In the genomic region with DNA sequence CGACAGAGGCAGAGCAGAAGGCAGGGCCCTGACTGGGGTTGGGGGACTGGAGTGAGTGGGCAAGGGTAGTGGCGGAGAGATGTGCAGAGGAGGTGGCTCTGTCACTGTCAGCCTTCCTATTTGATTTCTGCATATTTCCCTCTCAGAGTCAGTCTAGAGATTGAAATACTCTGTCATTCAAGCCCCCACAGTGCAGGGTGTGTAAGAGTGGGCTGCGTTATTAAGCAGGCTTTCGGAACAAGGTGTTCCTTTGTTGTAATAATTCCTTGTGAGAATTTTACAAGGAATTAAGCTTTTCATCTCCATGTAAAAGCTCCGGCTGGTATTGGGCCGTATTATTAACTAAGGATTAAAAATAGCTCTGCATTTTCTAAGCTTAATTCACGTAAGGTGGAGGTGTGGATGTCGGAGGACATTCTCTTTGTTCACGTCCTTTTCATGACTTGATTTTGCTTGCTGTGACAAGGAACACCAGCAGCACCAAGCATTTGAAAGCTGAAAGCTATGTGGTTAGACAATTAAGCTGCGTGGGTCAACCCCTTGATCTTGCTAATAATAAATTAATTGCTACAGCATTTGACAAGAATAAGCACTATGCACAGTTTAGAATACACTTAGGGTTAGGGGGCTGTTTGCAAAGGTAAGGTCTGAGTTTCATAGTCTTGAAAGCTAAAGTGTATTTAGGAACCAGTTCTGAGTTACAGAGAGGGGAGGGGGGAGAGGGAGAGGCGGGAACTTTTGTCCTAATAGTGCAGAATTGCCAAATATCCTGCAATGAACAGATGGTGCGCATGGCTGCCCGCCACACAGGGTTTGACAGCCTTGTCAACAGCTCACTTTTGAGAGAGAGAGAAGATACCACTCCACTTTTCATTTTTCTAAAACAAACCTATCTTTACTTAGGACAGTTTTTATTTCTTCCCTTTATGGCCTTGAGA, we compare ENCODE assay signal across 11 mouse cellular contexts. TPM values are rescaled to one million over a fixed set of nuclear protein-coding genes. Genes with fewer than 3 reads are reported as not detected.
DNase-seq lines count a peak whose midpoint lies in the region; ATAC-seq and TF ChIP-seq lines count a peak whose summit lies in the region.
"Had no signal": no experiment of that assay in that cellular context is flagged by ENCODE, and none has a peak within 500 bp of the region (broad histone marks: within the 10 kb centered on the region; RNA-seq: fewer than 3 reads in every experiment).

No protein-coding gene starts in this region.

- 41% methylated on average over 13 of the region's 13 CpGs for WGBS in midbrain, postnatal 0 days
- WGBS in midbrain, embryonic 10.5 days, result 78% methylated on average over 13 of the region's 13 CpGs

- H3K4me1 ChIP-seq in midbrain, postnatal 0 days (ENCODE audit: insufficient read depth, low read length), result no peaks in the 10 kb centered on the region
- 0 out of 2 replicates have a peak, but pooled peaks cover 12% of the 10 kb centered on the region for H3K4me1 ChIP-seq in midbrain, embryonic 10.5 days

- no peak overlapping the region for H3K4me3 ChIP-seq in midbrain, postnatal 0 days (ENCODE audit: low read depth, low read length)
- no peak overlapping the region for H3K4me3 ChIP-seq in midbrain, embryonic 10.5 days
- H3K4me3 ChIP-seq: heart, embryonic 13.5 days; limb, embryonic 12.5 days had no signal

- H3K9ac ChIP-seq in midbrain, postnatal 0 days (replicated peaks; ENCODE audit: low read length, poor library complexity, severe bottlenecking), result no peak overlapping the region
- H3K9ac ChIP-seq: heart, embryonic 13.5 days; limb, embryonic 12.5 days had no signal

- TF ChIP-seq CTCF in midbrain, postnatal 0 days (IDR thresholded peaks at IDR 0.05), result no peak

- peak; percentile 71 for DNase-seq in midbrain, postnatal 0 days (ENCODE audit: low spot score)
- no peak for DNase-seq in midbrain, embryonic 10.5 days (ENCODE audit: low spot score)
- DNase-seq in cerebellum, adult 9-11 months, result peak; percentile 11
- DNase-seq in layer of hippocampus, adult 11-12 months (ENCODE audit: low spot score), result peak; percentile 46
- DNase-seq in lung, postnatal 36 days, result peak; percentile 67
- DNase-seq in embryo, embryonic 10.5 days (ENCODE audit: low spot score), result no peak
- DNase-seq in yolk sac, embryonic 10.5 days (ENCODE audit: low spot score), result no peak
- DNase-seq in frontal cortex, postnatal 14 days (ENCODE audit: low spot score in 2 of 2), result no peak

- H3K27ac ChIP-seq in midbrain, postnatal 0 days (ENCODE audit: low read depth, low read length), result no peak overlapping the region
- H3K27ac ChIP-seq in midbrain, embryonic 10.5 days (replicated peaks), result no peak overlapping the region
- H3K27ac ChIP-seq: heart, embryonic 13.5 days; limb, embryonic 12.5 days had no signal

- H3K36me3 ChIP-seq in midbrain, postnatal 0 days (ENCODE audit: insufficient read depth, low read length), result no peaks in the 10 kb centered on the region
- H3K36me3 ChIP-seq in midbrain, embryonic 10.5 days, result no peaks in the 10 kb centered on the region
- H3K36me3 ChIP-seq: heart, embryonic 13.5 days; limb, embryonic 12.5 days had no signal

- no peaks in the 10 kb centered on the region for H3K9me3 ChIP-seq in midbrain, postnatal 0 days (ENCODE audit: low read length)
- no peaks in the 10 kb centered on the region for H3K9me3 ChIP-seq in midbrain, embryonic 10.5 days (replicated peaks)
- H3K9me3 ChIP-seq: heart, embryonic 13.5 days; limb, embryonic 12.5 days had no signal

- no peak overlapping the region for H3K4me2 ChIP-seq in midbrain, postnatal 0 days (ENCODE audit: low read depth, low read length, poor library complexity, severe bottlenecking)
- H3K4me2 ChIP-seq: heart, embryonic 13.5 days; limb, embryonic 12.5 days had no signal

- no peak for ATAC-seq in midbrain, postnatal 0 days (ENCODE audit: low FRiP score)

- H3K27me3 ChIP-seq in midbrain, postnatal 0 days (ENCODE audit: insufficient read depth, low read length), result no peaks in the 10 kb centered on the region
- H3K27me3 ChIP-seq in midbrain, embryonic 10.5 days (ENCODE audit: low read depth, poor library complexity, severe bottlenecking), result 0 out of 2 replicates have a peak, but pooled peaks cover 4% of the 10 kb centered on the region

RNA-seq across cellular contexts. Expression of gene Clic6, which starts 25.6 kb away (rescaled TPM):
- total RNA-seq in midbrain, postnatal 0 days (2014; rRNA removed), result 2.1 and 3.5 TPM in 2 replicates
- polyA plus RNA-seq in midbrain, postnatal 0 days (2015; fragmentation: Nextera tagmentation; extraction: Ambion mirVana), result 0.43 and 0.70 TPM in 2 replicates
- 1.5 and 2.1 TPM in 2 replicates for polyA plus RNA-seq in midbrain, embryonic 10.5 days (2016; fragmentation: Nextera tagmentation; extraction: Ambion mirVana)
- total RNA-seq: megakaryocyte, adult 5-6 weeks had no signal

RNA-seq across cellular contexts. Expression of gene Rcan1, which starts 40.4 kb away (rescaled TPM):
- 91.3 and 104 TPM in 2 replicates for total RNA-seq in midbrain, postnatal 0 days (2014; rRNA removed)
- polyA plus RNA-seq in midbrain, postnatal 0 days (2015; fragmentation: Nextera tagmentation; extraction: Ambion mirVana), result 68.6 and 73.3 TPM in 2 replicates
- polyA plus RNA-seq in midbrain, embryonic 10.5 days (2016; fragmentation: Nextera tagmentation; extraction: Ambion mirVana), result 38.8 and 40.6 TPM in 2 replicates

Comparison
In these comparisons a context has a peak if more than half of its experiments do, and no peak if none do; other contexts are left out.
1. DNase-seq: peak in midbrain, postnatal 0 days (single experiment), cerebellum, adult 9-11 months (single experiment), layer of hippocampus, adult 11-12 months (single experiment) and lung, postnatal 36 days (single experiment); none in midbrain, embryonic 10.5 days (single experiment), embryo, embryonic 10.5 days (single experiment), yolk sac, embryonic 10.5 days (single experiment) and frontal cortex, postnatal 14 days (0 of 2).